Mouse (Mus musculus) MEL (cell line): ENCODE measurements at regions not wholly inside any gene's neighbourhood (a gene's known extent, or its start where the extent isn't known, plus 50 kb on each side); places are given as distances from the start of the nearest gene placed in this dataset.

Experiments used
- CTCF ChIP-seq, 3 experiments: IDR thresholded peaks in 2 of 3; conservative IDR thresholded peaks in 1 of 3; 2 replicates each; pipeline ENCODE4 v1.5.1; 2011 to 2012; ENCODE audit warnings: low read length in 3 of 3, low read depth in 2 of 3, mild to moderate bottlenecking in 2 of 3, improper control_type of control experiment in 1 of 3, inconsistent platforms in 1 of 3, mixed read lengths in 1 of 3, moderate library complexity in 1 of 3; ENCODE audit not compliant: control insufficient read depth in 1 of 3, insufficient read depth in 1 of 3, poor library complexity in 1 of 3, severe bottlenecking in 1 of 3
- EP300 ChIP-seq, 2 experiments: IDR thresholded peaks; 2 replicates each; pipeline ENCODE4 v1.6.1; 2011; ENCODE audit warnings: improper control_type of control experiment in 2 of 2, low read length in 2 of 2, low read depth in 1 of 2, mild to moderate bottlenecking in 1 of 2
- GABPA ChIP-seq: IDR thresholded peaks from 2 replicates; pipeline ENCODE4 v1.6.1; 2012; ENCODE audit warnings: low read depth, mild to moderate bottlenecking, inconsistent platforms, low read length, improper control_type of control experiment, moderate library complexity
- KAT2A ChIP-seq: conservative IDR thresholded peaks from 2 replicates; pipeline ENCODE4 v1.6.1; 2012; ENCODE audit warnings: low read depth, low read length, improper control_type of control experiment, inconsistent platforms
- MAZ ChIP-seq: IDR thresholded peaks from 2 replicates; pipeline ENCODE4 v1.6.1; 2012; ENCODE audit warnings: low read depth, mild to moderate bottlenecking, inconsistent platforms, low read length, improper control_type of control experiment
- MXI1 ChIP-seq: IDR thresholded peaks from 2 replicates; pipeline ENCODE4 v1.6.1; 2011; ENCODE audit warnings: mild to moderate bottlenecking, low read depth, low read length, improper control_type of control experiment
- POLR2A ChIP-seq, 2 experiments: IDR thresholded peaks; 2 replicates each; pipeline ENCODE4 v1.6.1; 2011 to 2012; ENCODE audit warnings: low read length in 2 of 2, mild to moderate bottlenecking in 2 of 2, control low read depth in 1 of 2, improper control_type of control experiment in 1 of 2, low read depth in 1 of 2, moderate library complexity in 1 of 2; ENCODE audit not compliant: control insufficient read depth in 1 of 2, insufficient read depth in 1 of 2, poor library complexity in 1 of 2
- POLR2AphosphoS5 ChIP-seq: IDR thresholded peaks from 2 replicates; pipeline ENCODE4 v1.6.1; 2012; ENCODE audit warnings: low read depth, borderline replicate concordance, mild to moderate bottlenecking, inconsistent platforms, low read length, moderate library complexity, mixed read lengths
- USF2 ChIP-seq, 2 experiments: IDR thresholded peaks; 2 replicates each; pipeline ENCODE4 v1.6.1; 2011 to 2012; ENCODE audit warnings: improper control_type of control experiment in 2 of 2, low read length in 2 of 2, borderline replicate concordance in 1 of 2, inconsistent platforms in 1 of 2, low read depth in 1 of 2, mild to moderate bottlenecking in 1 of 2; ENCODE audit not compliant: insufficient read depth in 1 of 2

DNA sequence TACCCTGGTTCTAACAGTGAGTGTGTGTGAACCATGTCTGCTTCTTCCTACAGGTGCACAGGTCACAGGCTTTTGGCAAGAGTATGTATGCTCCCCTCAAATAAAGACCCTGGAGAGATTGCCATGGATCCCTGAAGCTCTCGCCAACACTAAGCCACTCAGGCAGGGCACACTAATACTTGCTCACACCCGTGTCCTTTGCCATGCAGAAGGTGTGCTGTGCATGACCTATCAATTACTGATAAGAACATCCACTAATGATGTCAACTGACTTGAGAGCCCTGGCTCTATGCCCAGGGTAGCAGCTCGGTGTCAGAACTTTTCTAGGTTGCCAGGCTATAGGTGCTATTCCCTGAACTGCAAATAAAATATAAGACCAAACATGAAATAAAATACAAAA, 229.1 kb upstream of the Irx4 start:
- no peak for TF ChIP-seq POLR2AphosphoS5
- no peak for TF ChIP-seq GABPA
- no peak for TF ChIP-seq CTCF (IDR thresholded peaks at IDR 0.05 in 2 of 3, conservative IDR thresholded peaks at IDR 0.05 in 1 of 3; ENCODE audit: control insufficient read depth in 1 of 3, insufficient read depth in 1 of 3, low read depth in 2 of 3, low read length in 3 of 3, poor library complexity in 1 of 3, severe bottlenecking in 1 of 3)
- no peak for TF ChIP-seq EP300 (IDR thresholded peaks at IDR 0.05; ENCODE audit: low read depth in 1 of 2, low read length in 2 of 2)
- no peak for TF ChIP-seq POLR2A (IDR thresholded peaks at IDR 0.05; ENCODE audit: control insufficient read depth in 1 of 2, insufficient read depth in 1 of 2, low read depth in 1 of 2, low read length in 2 of 2, poor library complexity in 1 of 2)
- TF ChIP-seq USF2 (IDR thresholded peaks at IDR 0.05; ENCODE audit: borderline replicate concordance in 1 of 2, insufficient read depth in 1 of 2, low read depth in 1 of 2, low read length in 2 of 2): no peak
- TF ChIP-seq MXI1: no peak
- no peak for TF ChIP-seq KAT2A
- TF ChIP-seq MAZ: no peak
